Mouse (Mus musculus) adrenal gland, adult (tissue): ENCODE data around the gene Pon1.

Experiments used
- DNase-seq, 2 experiments: peaks; one replicate each; pipeline ENCODE4 v3.0.0; 2022 to 2023; ENCODE audit warnings: low spot score in 1 of 2; ENCODE audit not compliant: inconsistent age in 2 of 2

The Pon1 gene

DNA sequence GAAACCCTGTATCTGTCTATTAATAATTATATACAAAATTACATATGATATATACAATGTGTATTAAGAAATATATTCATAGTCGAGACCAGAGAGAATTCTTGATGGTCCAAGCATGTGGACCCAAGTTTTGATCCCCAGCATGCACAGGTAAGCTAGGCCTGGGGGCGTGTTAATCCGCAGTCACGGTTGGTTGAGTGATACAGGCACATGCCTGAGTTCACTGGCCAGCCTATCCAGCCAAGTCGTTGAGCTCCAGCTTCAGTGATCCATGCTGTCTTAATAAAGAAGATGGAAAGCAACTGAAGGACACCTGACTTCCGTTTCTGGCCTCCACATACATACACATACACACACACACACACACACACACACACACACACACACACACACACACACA is 57.7 kb downstream of the Pon1 start:
- DNase-seq, result no peak

DNA sequence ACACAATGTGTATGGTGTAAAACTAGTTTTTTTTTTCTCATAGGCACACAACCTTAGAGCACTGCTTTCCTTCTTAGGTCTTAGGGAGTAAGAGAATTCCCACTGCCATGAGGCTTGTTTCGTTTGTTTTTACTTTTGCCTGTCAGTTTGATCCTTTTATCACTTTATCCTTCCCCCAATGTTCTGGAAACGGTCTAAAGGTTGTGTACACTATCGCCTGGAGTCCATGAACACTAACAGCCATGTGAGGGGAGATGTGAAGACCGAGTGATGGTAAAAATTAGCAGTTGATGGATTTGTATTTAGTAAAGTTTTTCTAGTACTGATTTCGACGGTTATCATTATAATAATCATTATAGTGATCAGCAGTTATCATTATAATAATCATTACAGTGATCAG is 58.8 kb downstream of the Pon1 start:
- DNase-seq, result no peak

DNA sequence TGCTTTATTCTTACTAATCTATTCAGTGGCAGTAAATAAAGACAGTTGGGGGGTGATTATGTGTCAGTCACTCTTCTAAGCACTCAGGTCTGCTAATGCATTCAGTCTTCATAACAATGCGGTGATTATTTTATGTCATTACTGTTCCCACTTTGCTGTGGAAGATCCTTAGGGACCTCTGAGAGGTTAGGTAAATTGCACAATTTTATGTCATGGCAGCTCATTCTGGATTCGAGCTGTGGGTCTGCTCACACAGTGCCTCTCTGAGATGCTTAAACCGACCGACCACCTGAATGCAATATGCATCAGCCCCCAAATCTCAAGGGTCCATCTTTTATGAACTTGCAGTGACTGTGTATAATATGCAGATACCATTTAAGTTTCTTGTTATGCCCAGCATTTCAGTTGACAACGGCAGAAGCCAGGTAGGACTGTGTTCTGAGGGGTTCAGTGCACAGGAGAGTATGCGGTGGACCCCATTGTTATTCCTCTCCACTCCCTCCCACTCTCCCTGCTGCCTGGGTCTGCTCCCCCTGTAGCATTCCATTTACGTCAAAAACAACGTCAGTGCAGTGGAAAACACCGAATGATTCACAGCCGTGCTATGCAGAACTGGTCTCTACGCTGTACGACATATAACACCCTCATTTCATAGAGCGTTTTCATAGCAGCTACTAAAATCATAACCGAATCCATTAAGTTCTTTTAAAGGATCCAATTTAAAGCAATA is 64.2 kb downstream of the Pon1 start:
- no peak for DNase-seq

DNA sequence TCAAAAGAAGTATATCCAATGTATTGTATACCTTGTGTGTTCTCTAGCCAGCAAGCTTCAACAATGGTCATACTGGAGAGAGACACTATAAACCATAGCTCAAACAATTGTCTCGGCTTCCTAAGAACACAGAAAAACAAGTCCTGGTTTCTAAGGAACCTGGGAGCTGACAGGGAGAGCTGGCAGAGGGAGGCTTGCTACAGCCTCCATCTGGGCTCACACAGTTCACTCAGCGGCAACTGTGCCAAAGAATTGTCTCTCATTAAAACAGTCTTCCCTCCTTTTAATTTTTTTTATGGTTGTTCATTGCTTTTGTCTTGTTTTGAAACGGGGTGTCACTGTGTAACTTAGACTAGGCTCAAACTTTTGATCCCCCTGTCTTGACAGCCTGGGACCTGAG is 73.5 kb downstream of the Pon1 start:
- no peak for DNase-seq

DNA sequence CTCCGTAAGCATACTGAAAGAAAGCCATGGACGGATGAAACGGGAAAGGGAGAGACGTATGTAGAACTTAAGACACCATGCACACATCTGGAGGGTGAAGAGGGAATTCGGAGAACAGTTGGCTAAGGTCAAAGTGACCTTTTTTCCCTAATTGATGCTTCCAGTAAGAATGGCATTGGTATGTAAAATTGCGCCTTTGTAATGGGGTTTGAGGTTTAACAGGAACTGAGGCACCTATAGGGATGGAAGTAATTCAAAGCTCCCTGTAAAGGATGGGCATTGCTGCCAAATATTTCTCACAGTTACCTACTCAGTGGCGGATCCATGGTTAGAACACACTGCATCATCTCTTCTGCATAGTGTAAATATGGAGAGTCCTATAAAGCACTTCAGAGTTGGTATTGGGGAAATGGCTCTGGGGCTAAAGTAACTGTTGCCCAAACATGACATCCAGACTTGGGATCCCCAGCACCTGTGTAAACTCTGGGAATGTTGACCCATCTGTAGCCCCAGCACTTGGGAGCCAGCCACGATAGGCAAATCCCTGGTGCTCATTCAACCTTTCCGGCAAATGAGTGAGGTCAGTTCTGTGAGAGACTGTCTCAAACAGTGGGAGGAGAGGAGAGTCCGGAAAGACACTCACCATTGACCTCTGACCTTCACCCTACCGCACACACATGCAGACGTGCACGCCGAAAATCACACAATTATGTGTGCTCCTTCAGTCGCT is 74.4 kb downstream of the Pon1 start:
- DNase-seq, result no peak
